Mouse (Mus musculus) spleen, adult 2 months (tissue): ENCODE measurements around the gene Gtf2f2. TPM values are rescaled to one million over a fixed set of nuclear protein-coding genes. Genes with fewer than 3 reads are reported as not detected.
"Not testable (repeated sequence)": the region's sequence is repeated elsewhere in the genome, so short reads cannot be mapped to it uniquely, and the experiment has no call there.

Experiments
- DNase-seq, 2 experiments: peaks; one replicate each; pipeline versions ENCODE4 v3.0.0 to v3.0.0-alpha.2; 2012 to 2021; ENCODE audit warnings: low spot score in 2 of 2, low read depth in 1 of 2
- H3K27ac ChIP-seq: fragments of 200-500 bp; 2 replicates; pipeline ENCODE4 v1.5.1; 2012; ENCODE audit warnings: low read length, inconsistent platforms; ENCODE audit not compliant: insufficient read depth
- H3K27me3 ChIP-seq: fragments of 200-500 bp; 2 replicates; pipeline ENCODE4 v1.6.1; 2012; ENCODE audit warnings: mild to moderate bottlenecking, moderate library complexity, low read length, inconsistent platforms; ENCODE audit not compliant: control insufficient read depth, insufficient read depth
- H3K36me3 ChIP-seq: fragments of 200-500 bp; 2 replicates; pipeline ENCODE4 v1.6.1; 2012; ENCODE audit warnings: mild to moderate bottlenecking, low read length, inconsistent platforms; ENCODE audit not compliant: control insufficient read depth, insufficient read depth
- H3K4me1 ChIP-seq: fragments of 200-500 bp; 2 replicates; pipeline ENCODE4 v1.6.1; 2011; ENCODE audit warnings: inconsistent platforms; ENCODE audit not compliant: control insufficient read depth, insufficient read depth, insufficient read length
- H3K4me3 ChIP-seq: fragments of 200-500 bp; 2 replicates; pipeline ENCODE4 v1.5.1; 2011; ENCODE audit warnings: mild to moderate bottlenecking, inconsistent platforms; ENCODE audit not compliant: insufficient read depth, insufficient read length; ENCODE audit errors: extremely low read depth
- CTCF ChIP-seq: fragments of 200-500 bp; IDR thresholded peaks from 2 replicates; pipeline ENCODE4 v1.5.1; 2011; ENCODE audit warnings: mild to moderate bottlenecking, inconsistent platforms; ENCODE audit not compliant: insufficient read depth, insufficient read length, insufficient replicate concordance; ENCODE audit errors: extremely low read depth
- POLR2A ChIP-seq: fragments of 200-500 bp; IDR thresholded peaks from 2 replicates; pipeline ENCODE4 v1.6.1; 2011; ENCODE audit warnings: low read depth, low read length, inconsistent platforms
- WGBS: fragments of 180-500 bp; shearing (Covaris S2); methylation state at CpG from one replicate; pipeline ENCODE4 v1.1.7; 2018; 5-methylcytosine and 5-hydroxymethylcytosine counted together
- polyA plus RNA-seq: library from polyadenylated mRNA; depleted of rRNA; stranded (reverse); fragments of >200 nt; gene quantifications from 2 replicates; pipeline ENCODE4 v1.2.3, GENCODE M21; 2012

The Gtf2f2 gene
- polyA plus RNA-seq, 1 experiment: 1.4 TPM

DNA sequence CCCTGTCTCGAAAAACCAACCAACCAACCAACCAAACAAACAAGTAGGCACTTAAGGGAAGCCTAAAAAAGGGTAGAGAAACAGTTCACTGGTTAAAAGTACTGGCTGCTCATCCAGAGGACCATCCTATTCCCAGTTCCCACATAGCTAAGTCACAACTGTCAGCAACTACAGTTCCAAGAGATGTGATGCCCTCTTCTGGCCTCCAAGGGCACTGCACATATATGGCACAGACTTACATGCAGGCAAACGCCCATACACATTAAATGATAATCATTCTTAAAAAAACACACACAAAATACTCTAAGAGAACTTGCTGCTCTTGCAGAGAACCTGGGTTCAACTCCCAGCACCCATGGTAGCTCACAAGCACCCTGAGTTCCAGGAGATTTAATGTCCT lies 76.3 kb downstream of the Gtf2f2 start:
- WGBS: 93% methylated on average over 2 of the region's 2 CpGs
- DNase-seq: no peak

DNA sequence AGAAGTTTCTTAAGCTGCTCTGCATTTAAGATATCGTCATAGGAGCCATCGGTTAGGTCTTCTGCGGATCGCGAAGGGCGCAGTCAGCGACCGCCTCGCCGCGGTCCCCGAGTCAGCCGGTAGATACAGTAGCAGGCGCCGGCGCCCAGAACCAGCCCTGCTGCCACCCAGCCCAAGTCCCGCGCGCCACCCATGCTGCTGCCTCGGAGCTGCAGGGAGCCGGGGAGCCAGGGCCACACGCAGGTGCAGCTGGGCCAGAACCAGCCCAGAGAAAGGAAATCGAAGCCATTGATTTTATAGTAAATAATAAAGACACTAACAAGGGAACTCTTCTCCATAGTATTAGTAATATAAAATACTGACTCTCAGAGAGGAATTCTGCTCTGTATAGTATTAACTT lies 79.4 kb downstream of the Gtf2f2 start:
- H3K27me3 ChIP-seq: no peaks in the 10 kb centered on the region
- DNase-seq: peak in 1 of 2 experiments; percentile 18
- no peaks in the 10 kb centered on the region for H3K4me1 ChIP-seq
- no peak for TF ChIP-seq CTCF
- no peak for TF ChIP-seq POLR2A
- no peak overlapping the region for H3K27ac ChIP-seq
- no peak overlapping the region for H3K4me3 ChIP-seq
- WGBS: 98% methylated on average over 23 of the region's 23 CpGs
- no peaks in the 10 kb centered on the region for H3K36me3 ChIP-seq

More for the DNA sequence above, 76.3 kb downstream of the Gtf2f2 start:
- no peaks in the 10 kb centered on the region for H3K4me1 ChIP-seq
- no peaks in the 10 kb centered on the region for H3K36me3 ChIP-seq
- no peak overlapping the region for H3K4me3 ChIP-seq
- no peak overlapping the region for H3K27ac ChIP-seq
- TF ChIP-seq POLR2A (no peak), CTCF (no peak)
- no peaks in the 10 kb centered on the region for H3K27me3 ChIP-seq

DNA sequence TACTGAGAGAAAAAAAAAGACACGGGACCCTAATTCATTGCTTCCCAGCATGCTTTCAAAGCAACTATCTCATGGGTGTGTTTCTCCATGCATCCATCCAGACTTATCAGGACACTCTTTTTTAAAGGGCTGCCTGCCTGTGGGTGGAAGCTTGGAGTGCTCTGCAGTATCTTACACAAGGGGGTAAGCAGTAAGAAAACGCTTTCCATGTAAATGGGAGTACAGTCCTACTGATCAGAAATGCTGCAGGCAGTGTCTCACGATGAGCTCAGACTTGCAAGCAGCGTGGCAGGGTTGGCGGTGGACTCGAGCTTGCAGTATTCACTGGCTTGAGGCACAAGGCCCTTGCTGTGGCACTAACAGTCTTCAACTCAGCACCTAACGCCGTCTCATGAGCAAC lies 81.0 kb downstream of the Gtf2f2 start:
- DNase-seq, H3K4me3 ChIP-seq, H3K27ac ChIP-seq, H3K27me3 ChIP-seq, H3K36me3 ChIP-seq, H3K4me1 ChIP-seq: not testable (repeated sequence)
- WGBS: 95% methylated on average over 8 of the region's 8 CpGs

DNA sequence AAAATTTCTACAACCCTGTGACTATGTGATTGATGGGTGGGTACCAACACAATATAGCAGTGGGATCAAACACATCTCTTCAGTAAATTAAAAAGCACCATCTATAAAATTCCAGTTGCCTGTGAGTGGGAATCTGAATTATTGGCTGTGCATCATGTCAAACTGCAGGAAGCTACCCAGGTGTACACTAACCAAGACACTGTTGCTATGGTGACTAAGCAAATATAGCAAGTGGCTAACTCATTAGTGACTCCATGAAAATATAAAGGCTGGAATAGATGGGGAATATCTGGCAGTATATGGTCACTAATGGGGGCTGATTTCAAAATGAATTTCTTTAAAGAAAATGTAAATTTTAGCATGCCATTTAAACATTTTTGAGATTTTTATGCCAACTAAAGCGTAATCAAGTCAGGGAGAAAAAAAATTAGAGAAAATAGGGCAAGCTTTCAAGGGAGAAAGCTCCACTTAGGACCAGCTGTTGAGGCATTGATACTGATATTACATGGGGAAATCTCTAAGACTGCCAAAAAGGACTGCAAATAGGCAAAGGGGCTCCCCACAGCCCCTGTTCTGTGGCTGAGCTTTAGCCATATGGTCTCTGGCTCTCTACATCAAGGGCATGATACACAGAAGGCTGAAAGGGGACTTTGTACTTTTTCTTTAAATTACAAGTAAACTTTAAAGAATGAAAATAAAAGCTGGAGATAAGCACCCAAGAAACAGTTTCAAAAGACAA lies 87.2 kb downstream of the Gtf2f2 start:
- Histone ChIP-seq H3K4me1 (no peaks in the 10 kb centered on the region), H3K36me3 (no peaks in the 10 kb centered on the region), H3K27ac (no peak overlapping the region), H3K27me3 (no peaks in the 10 kb centered on the region), H3K4me3 (no peak overlapping the region)
- 95% methylated on average over 1 of the region's 1 CpGs for WGBS
- TF ChIP-seq CTCF (no peak), POLR2A (no peak)
- DNase-seq: no peak

DNA sequence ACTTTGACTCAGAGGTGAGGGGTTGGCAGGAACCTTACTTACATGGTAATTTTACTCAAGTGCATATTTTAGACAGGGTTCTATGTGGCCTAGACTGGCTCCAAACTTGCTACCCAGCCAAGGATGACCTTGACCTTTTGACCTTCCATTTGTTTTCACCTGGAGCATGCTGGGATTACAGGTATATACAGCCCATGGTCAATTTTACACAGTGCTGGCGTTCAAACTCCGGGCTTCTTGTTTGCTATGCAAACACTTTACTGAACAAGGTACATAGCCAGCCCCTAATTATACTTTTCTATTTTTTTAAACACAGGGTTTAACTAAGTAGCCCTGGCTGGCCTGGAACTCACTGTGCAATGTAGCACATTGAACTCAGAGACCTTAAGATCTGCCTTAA lies 98.0 kb downstream of the Gtf2f2 start:
- H3K27me3 ChIP-seq: no peaks in the 10 kb centered on the region
- H3K36me3 ChIP-seq: peaks cover 6% of the 10 kb centered on the region
- no peaks in the 10 kb centered on the region for H3K4me1 ChIP-seq
- 91% methylated on average over 2 of the region's 2 CpGs for WGBS
- DNase-seq: no peak
- H3K4me3 ChIP-seq: no peak overlapping the region
- H3K27ac ChIP-seq: no peak overlapping the region
- no peak for TF ChIP-seq POLR2A
- no peak for TF ChIP-seq CTCF

DNA sequence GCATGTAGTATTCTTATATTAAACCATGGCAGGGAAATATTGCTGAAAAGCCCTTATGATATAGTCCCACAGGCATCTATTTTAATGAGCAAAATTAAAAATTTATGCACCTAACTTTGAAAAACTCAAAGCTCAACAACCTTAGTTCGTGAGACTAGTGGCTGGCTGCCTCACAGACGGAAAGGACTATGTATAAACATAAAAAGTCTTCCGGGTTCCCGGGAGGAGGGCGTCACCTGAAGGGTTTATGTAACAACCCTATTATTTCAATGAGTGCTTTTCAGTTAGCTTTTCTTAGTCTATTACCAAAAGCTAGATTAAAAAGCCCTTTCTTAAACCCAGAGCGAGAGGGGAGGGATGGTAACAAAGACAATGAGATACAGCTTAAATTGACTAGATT lies 98.7 kb downstream of the Gtf2f2 start:
- H3K27me3 ChIP-seq: no peaks in the 10 kb centered on the region

DNA sequence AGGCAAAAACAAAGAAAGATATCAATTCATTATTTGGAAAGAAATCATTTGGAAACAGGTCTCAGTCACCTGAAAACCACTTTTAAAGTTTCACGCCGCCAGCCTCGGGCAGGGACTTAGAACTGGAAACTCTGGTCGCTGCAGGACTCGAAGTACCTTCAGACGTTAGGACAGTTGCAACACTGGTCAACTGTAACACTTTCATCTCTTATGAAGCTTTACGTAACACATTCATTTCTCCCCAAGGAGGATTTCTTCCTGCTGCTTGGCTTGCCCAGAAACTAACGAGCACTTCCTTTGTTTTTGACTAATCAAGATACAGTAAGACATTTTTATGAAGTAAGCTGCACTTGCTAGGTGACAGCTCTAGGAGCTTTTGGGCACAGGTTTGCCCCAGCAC lies 103.7 kb downstream of the Gtf2f2 start:
- Histone ChIP-seq H3K27ac (no peak overlapping the region), H3K4me1 (no peaks in the 10 kb centered on the region), H3K27me3 (no peaks in the 10 kb centered on the region), H3K4me3 (no peak overlapping the region), H3K36me3 (peaks cover 14% of the 10 kb centered on the region)
- no peak for TF ChIP-seq POLR2A
- TF ChIP-seq CTCF: no peak
- DNase-seq: no peak
- 94% methylated on average over 8 of the region's 8 CpGs for WGBS

More for the DNA sequence above, 98.7 kb downstream of the Gtf2f2 start:
- 91% methylated on average over 6 of the region's 6 CpGs for WGBS
- Histone ChIP-seq H3K27ac (no peak overlapping the region), H3K36me3 (peaks cover 5% of the 10 kb centered on the region), H3K4me1 (no peaks in the 10 kb centered on the region), H3K4me3 (no peak overlapping the region)
- TF ChIP-seq POLR2A (no peak), CTCF (no peak)
- DNase-seq: no peak
